Mouse (Mus musculus): Measurements from ENCODE around the gene Arid3c. TPM values are rescaled to one million over a fixed set of nuclear protein-coding genes. Genes with fewer than 3 reads are reported as not detected.
A peak's percentile ranks its signal among the peaks of the same experiment; 100 is the strongest.

The Arid3c gene
- total and polyA plus RNA-seq, 3 experiments = not detected

GRCm38 (mm10) chr4:41744131-41744530, 13.2 kb upstream of the Arid3c start:
- 0 out of 2 replicates have a peak, but pooled peaks cover 8% of the 10 kb centered on the region for H3K79me2 ChIP-seq (replicated peaks; ENCODE audit: control insufficient read depth, extremely low read depth, insufficient read depth, poor library complexity, severe bottlenecking)
- DNase-seq (ENCODE audit: extremely low read depth) = no peak
- H3K9ac ChIP-seq (ENCODE audit: insufficient read depth, low read depth) = no peak overlapping the region
- in situ Hi-C loops (cut with MboI; ENCODE audit: low pct_ligation_motif_present, low pct_unique_long_range_greater_than_20kb, low sequenced_read_pairs) = no loop called here
- no peak overlapping the region for H3K4me3 ChIP-seq (replicated peaks in 1 of 3; ENCODE audit: low read depth in 2 of 3, low read length in 2 of 3, poor library complexity in 1 of 3)
- dilution Hi-C loops (cut with MboI; ENCODE audit: extremely low pct_ligation_motif_present, extremely low pct_unique_long_range_greater_than_20kb, low sequenced_read_pairs) = no loop called here
- peaks cover 6 to 13% of the 10 kb centered on the region in 2 experiments; a peak in 3 of 4 replicates for H3K4me1 ChIP-seq (ENCODE audit: control insufficient read depth in 1 of 2, insufficient read depth in 2 of 2)
- peaks cover 36% of the 10 kb centered on the region for H3K27me3 ChIP-seq (replicated peaks)
- H3K9me3 ChIP-seq (replicated peaks; ENCODE audit: low read length) = peaks cover 23% of the 10 kb centered on the region
- no peak overlapping the region for H3K27ac ChIP-seq (ENCODE audit: insufficient read depth, low read depth)
- TF ChIP-seq GABPA (IDR thresholded peaks at IDR 0.05; ENCODE audit: insufficient replicate concordance, low read depth, low read length) = no peak
- TF ChIP-seq ZNF384 (IDR thresholded peaks at IDR 0.05; ENCODE audit: low read depth, low read length) = no peak
- no peak for TF ChIP-seq JUN (IDR thresholded peaks at IDR 0.05; ENCODE audit: insufficient read depth, low read depth, low read length)
- no peak for TF ChIP-seq TBP (conservative IDR thresholded peaks at IDR 0.05; ENCODE audit: low read depth, low read length)
- no peak for TF ChIP-seq USF2 (conservative IDR thresholded peaks at IDR 0.05; ENCODE audit: low read depth, low read length)
- no peak for TF ChIP-seq USF1 (IDR thresholded peaks at IDR 0.05; ENCODE audit: low read depth, low read length)
- no peak for TF ChIP-seq SIN3A (IDR thresholded peaks at IDR 0.05; ENCODE audit: low read length)
- TF ChIP-seq JUND (conservative IDR thresholded peaks at IDR 0.05; ENCODE audit: low read depth, low read length) = no peak
- TF ChIP-seq BHLHE40 (IDR thresholded peaks at IDR 0.05; ENCODE audit: low read depth, low read length) = no peak
- TF ChIP-seq ELF1 (IDR thresholded peaks at IDR 0.05; ENCODE audit: low read depth, low read length) = no peak
- peaks cover 5 to 6% of the 10 kb centered on the region in 2 experiments for H3K36me3 ChIP-seq (replicated peaks in 1 of 2; ENCODE audit: control insufficient read depth in 1 of 2, insufficient read depth in 1 of 2, low read length in 1 of 2)
- no peak overlapping the region for H3K4me2 ChIP-seq (ENCODE audit: insufficient read depth, low read depth, poor library complexity, severe bottlenecking)

- Histone ChIP-seq H3K4me1 (ENCODE audit: control insufficient read depth in 1 of 2, insufficient read depth in 2 of 2) (peaks cover 8 to 15% of the 10 kb centered on the region in 2 experiments; a peak in 3 of 4 replicates), H3K36me3 (replicated peaks in 1 of 2; ENCODE audit: control insufficient read depth in 1 of 2, insufficient read depth in 1 of 2, low read length in 1 of 2) (peaks cover 13 to 19% of the 10 kb centered on the region in 2 experiments), H3K27ac (ENCODE audit: insufficient read depth, low read depth) (peak overlapping the region; percentile 46), H3K4me3 (replicated peaks in 1 of 3; ENCODE audit: low read depth in 2 of 3, low read length in 2 of 3, poor library complexity in 1 of 3) (peak overlapping the region; percentile 63 to 89 (median 87)), H3K79me2 (replicated peaks; ENCODE audit: control insufficient read depth, extremely low read depth, insufficient read depth, poor library complexity, severe bottlenecking) (0 out of 2 replicates have a peak, but pooled peaks cover 8% of the 10 kb centered on the region), H3K4me2 (ENCODE audit: insufficient read depth, low read depth, poor library complexity, severe bottlenecking) (peak overlapping the region; percentile 62), H3K27me3 (replicated peaks) (peaks cover 28% of the 10 kb centered on the region), H3K9ac (ENCODE audit: insufficient read depth, low read depth) (peak overlapping the region; percentile 47), H3K9me3 (replicated peaks; ENCODE audit: low read length) (peaks cover 11% of the 10 kb centered on the region)
- TF ChIP-seq JUND (conservative IDR thresholded peaks at IDR 0.05; ENCODE audit: low read depth, low read length) = no peak
- TF ChIP-seq MAZ (IDR thresholded peaks at IDR 0.05; ENCODE audit: low read depth, low read length) = peak; percentile 77; the same call in 1 of the 2 replicates
- TF ChIP-seq SIN3A (IDR thresholded peaks at IDR 0.05; ENCODE audit: low read length) = peak; percentile 37; the same call in 1 of the 2 replicates
- TF ChIP-seq TCF12 (IDR thresholded peaks at IDR 0.05; ENCODE audit: low read depth, low read length) = peak; percentile 73
- peak; percentile 76; the same call in 1 of the 2 replicates for TF ChIP-seq POLR2AphosphoS2 (IDR thresholded peaks at IDR 0.05; ENCODE audit: low read depth, low read length)
- no peak for TF ChIP-seq ZNF384 (IDR thresholded peaks at IDR 0.05; ENCODE audit: low read depth, low read length)
- peak; percentile 89 for TF ChIP-seq NELFE (IDR thresholded peaks at IDR 0.05; ENCODE audit: low read depth, low read length)
- peak; percentile 54 for TF ChIP-seq ELF1 (IDR thresholded peaks at IDR 0.05; ENCODE audit: low read depth, low read length)
- no peak for TF ChIP-seq ZC3H11A (IDR thresholded peaks at IDR 0.05; ENCODE audit: low read depth, low read length)
- TF ChIP-seq CHD1 (IDR thresholded peaks at IDR 0.05; ENCODE audit: low read depth, low read length) = peak; percentile 98
- TF ChIP-seq TBP (conservative IDR thresholded peaks at IDR 0.05; ENCODE audit: low read depth, low read length) = peak; percentile 83
- TF ChIP-seq POLR2A (IDR thresholded peaks at IDR 0.05; ENCODE audit: low read depth, low read length) = peak; percentile 96
- TF ChIP-seq HCFC1 (IDR thresholded peaks at IDR 0.05; ENCODE audit: low read depth, low read length) = peak; percentile 64
- TF ChIP-seq CTCF (conservative IDR thresholded peaks at IDR 0.05 in 1 of 2, IDR thresholded peaks at IDR 0.05 in 1 of 2; ENCODE audit: low read depth in 2 of 2, low read length in 2 of 2) = no peak
- TF ChIP-seq MAX (IDR thresholded peaks at IDR 0.05; ENCODE audit: low read length) = no peak
- TF ChIP-seq MEF2A (IDR thresholded peaks at IDR 0.05; ENCODE audit: borderline replicate concordance, low read depth, low read length) = no peak
- no peak for TF ChIP-seq KAT2A (IDR thresholded peaks at IDR 0.05; ENCODE audit: insufficient replicate concordance, low read length)
- TF ChIP-seq IRF4 (IDR thresholded peaks at IDR 0.05; ENCODE audit: low read depth, low read length) = no peak
- TF ChIP-seq JUN (IDR thresholded peaks at IDR 0.05; ENCODE audit: insufficient read depth, low read depth, low read length) = no peak
- peak; percentile 59; the same call in 1 of the 2 replicates for TF ChIP-seq ZMIZ1 (IDR thresholded peaks at IDR 0.05; ENCODE audit: low read depth, low read length)
- dilution Hi-C loops (cut with MboI; ENCODE audit: extremely low pct_ligation_motif_present, extremely low pct_unique_long_range_greater_than_20kb, low sequenced_read_pairs) = no loop called here
- DNase-seq (ENCODE audit: extremely low read depth) = peak; percentile 97
- in situ Hi-C loops (cut with MboI; ENCODE audit: low pct_ligation_motif_present, low pct_unique_long_range_greater_than_20kb, low sequenced_read_pairs) = no loop called here
Observed at GRCm38 (mm10) chr4:41741158-41741560, 10.2 kb upstream of the Arid3c start.

All from CH12.LX (cell line).